Mouse (Mus musculus): ENCODE measurements around the gene Olfr55.
"Not testable (repeated sequence)": the region's sequence is repeated elsewhere in the genome, so short reads cannot be mapped to it uniquely, and the experiment has no call there.

Olfr55 gene

GRCm38 (mm10) chr17:33168147-33168546, at the start of gene Olfr55:
Olfr55 (plus strand) TSS chr17:33168447.
- not testable (repeated sequence) for DNase-seq (ENCODE audit: extremely low read depth, low read depth)

GRCm38 (mm10) chr17:33124546-33124945, 43.7 kb upstream of the Olfr55 start:
- DNase-seq (ENCODE audit: extremely low read depth, low read depth): no peak

GRCm38 (mm10) chr17:33126257-33126656, 42.0 kb upstream of the Olfr55 start:
- no peak for DNase-seq (ENCODE audit: extremely low read depth, low read depth)

GRCm38 (mm10) chr17:33139261-33139820, 28.9 kb upstream of the Olfr55 start, which contains the start of gene Morc2b:
Morc2b (minus strand) TSS chr17:33139683.
- no peak for DNase-seq (ENCODE audit: extremely low read depth, low read depth)

GRCm38 (mm10) chr17:33191002-33191401, 22.8 kb downstream of the Olfr55 start, which contains the start of gene Olfr239:
Olfr239 (plus strand) TSS chr17:33191302.
- not testable (repeated sequence) for DNase-seq (ENCODE audit: extremely low read depth, low read depth)

GRCm38 (mm10) chr17:33221590-33221989, 53.3 kb downstream of the Olfr55 start, which contains the start of gene Olfr1564:
Olfr1564 (minus strand) TSS chr17:33221690.
- no peak for DNase-seq (ENCODE audit: extremely low read depth, low read depth)
